Mouse (Mus musculus) neutrophil, adult 5-6 weeks (primary cell): ENCODE results near the gene Gm5640. TPM values are rescaled to one million over a fixed set of nuclear protein-coding genes. Genes with fewer than 3 reads are reported as not detected.
"Not testable (repeated sequence)": the region's sequence is repeated elsewhere in the genome, so short reads cannot be mapped to it uniquely, and the experiment has no call there.

Source experiments
- ATAC-seq: fragments of 151-379, 151-347 bp; 2 replicates; pipeline ENCODE4 v1.8.0; 2017; ENCODE audit warnings: mild to moderate bottlenecking, moderate TSS enrichment; ENCODE audit not compliant: insufficient number of reproducible peaks, poor library complexity, low FRiP score, severe bottlenecking; ENCODE audit errors: extremely low read depth
- total RNA-seq: library from RNA; stranded (forward); fragments of 200-1000 nt; gene quantifications from 2 replicates; pipeline ENCODE4 v1.2.3, GENCODE M21; 2017

Gm5640 gene
- not detected in 2 replicates for total RNA-seq

GRCm38 (mm10) chrX:74645466-74646323 is at the start of gene Gm5640:
Gene Gm5640, minus strand, starts transcription at chrX:74645635.
- ATAC-seq, result not testable (repeated sequence)

- not testable (repeated sequence) for ATAC-seq
Measured at GRCm38 (mm10) chrX:74646393-74646792, 958 bp upstream of the Gm5640 start.

- no peak for ATAC-seq
Measured at GRCm38 (mm10) chrX:74592379-74592778, 53.1 kb downstream of the Gm5640 start, which contains the start of gene Olfr1325. Gene Olfr1325, plus strand, starts transcription at chrX:74592679.

Other genes with a start within 250 kb of the Gm5640 start
- 95.0 and 103 TPM in 2 replicates for gene G6pdx, start 216.4 kb downstream of the Gm5640 start, total RNA-seq
- gene Gm6880, start 164.2 kb downstream of the Gm5640 start, total RNA-seq, result not detected in 2 replicates
- not detected in 2 replicates for gene Olfr1326-ps1, start 70.7 kb downstream of the Gm5640 start, total RNA-seq
- not detected in 2 replicates for gene Olfr1325, start 53.0 kb downstream of the Gm5640 start, total RNA-seq
- gene Gm6890, start 95.3 kb upstream of the Gm5640 start, total RNA-seq, result not detected in 2 replicates
- gene Gm5936, start 191.6 kb upstream of the Gm5640 start, total RNA-seq, result not detected in 2 replicates